Mouse (Mus musculus) embryonic fibroblast, embryonic 13.5 days (primary cell): ENCODE data around the gene Pik3ip1.

Experiments used
- CTCF ChIP-seq: IDR thresholded peaks from 2 replicates; pipeline ENCODE4 v1.5.1; 2011; ENCODE audit warnings: mild to moderate bottlenecking, control low read depth, low read length, moderate library complexity, borderline replicate concordance; ENCODE audit not compliant: insufficient read depth
- POLR2A ChIP-seq: IDR thresholded peaks from 2 replicates; pipeline ENCODE4 v1.6.1; 2011; ENCODE audit warnings: low read depth, mild to moderate bottlenecking, control low read depth, low read length, moderate library complexity

GRCm38 (mm10) chr11:3369449-3369848 lies 39.2 kb downstream of the Pik3ip1 start:
- no peak for TF ChIP-seq CTCF
- TF ChIP-seq POLR2A: no peak
